Mouse (Mus musculus) stomach, embryonic 14.5 days (tissue): ENCODE results near the gene Map2k2. TPM values are rescaled to one million over a fixed set of nuclear protein-coding genes. Genes with fewer than 3 reads are reported as not detected.
A peak's percentile ranks its signal among the peaks of the same experiment; 100 is the strongest.

ENCODE experiments used
- ATAC-seq: fragments of 200-750 bp; cut with Nextera tagmentation; 2 replicates; pipeline ENCODE4 v1.8.0; 2017; ENCODE audit warnings: low read depth, moderate TSS enrichment; ENCODE audit not compliant: insufficient number of reproducible peaks, insufficient read depth, low FRiP score
- H3K27ac ChIP-seq: fragments of 300-500 bp; sonication (generic); 2 replicates; pipeline ENCODE4 v1.5.1; 2014; ENCODE audit warnings: mild to moderate bottlenecking, low read length, moderate library complexity, mixed read lengths
- H3K27me3 ChIP-seq: fragments of 300-500 bp; sonication (generic); 2 replicates; pipeline ENCODE4 v1.6.1; 2014; ENCODE audit warnings: low read length, control low read depth, mixed read lengths; ENCODE audit not compliant: control insufficient read depth, insufficient read depth
- H3K36me3 ChIP-seq: fragments of 300-500 bp; sonication (generic); 2 replicates; pipeline ENCODE4 v1.6.1; 2014; ENCODE audit warnings: mild to moderate bottlenecking, control low read depth, low read length, moderate library complexity, mixed read lengths; ENCODE audit not compliant: control insufficient read depth, insufficient read depth
- H3K4me1 ChIP-seq: fragments of 300-500 bp; sonication (generic); 2 replicates; pipeline ENCODE4 v1.6.1; 2014; ENCODE audit warnings: low read length, control low read depth, mixed read lengths; ENCODE audit not compliant: control insufficient read depth, insufficient read depth
- H3K4me2 ChIP-seq: fragments of 300-500 bp; sonication (generic); replicated peaks from 2 replicates; pipeline ENCODE4 v1.6.1; 2014; ENCODE audit warnings: low read depth, low read length, control low read depth
- H3K4me3 ChIP-seq: fragments of 300-500 bp; sonication (generic); 2 replicates; pipeline ENCODE4 v1.5.1; 2014; ENCODE audit warnings: low read depth, low read length, control low read depth
- H3K9ac ChIP-seq: fragments of 300-500 bp; sonication (generic); replicated peaks from 2 replicates; pipeline ENCODE4 v1.6.1; 2014; ENCODE audit warnings: low read depth, mild to moderate bottlenecking, control low read depth, low read length, moderate library complexity, mixed read lengths
- H3K9me3 ChIP-seq: fragments of 300-500 bp; sonication (generic); 2 replicates; pipeline ENCODE4 v1.6.1; 2016; ENCODE audit warnings: low read depth, low read length, control low read depth; ENCODE audit not compliant: control insufficient read depth
- WGBS: fragments of 180-500 bp; shearing (Covaris S2); extraction: QIAGEN DNeasy Blood & Tissue Kit; methylation state at CpG from one replicate; pipeline ENCODE4 v1.1.7; 2014; 5-methylcytosine and 5-hydroxymethylcytosine counted together
- polyA plus RNA-seq: library from polyadenylated mRNA; unstranded; fragments of >200 nt; fragmentation: Nextera tagmentation; extraction: Ambion mirVana; gene quantifications from 2 replicates; pipeline ENCODE4 v1.2.1, GENCODE M21; 2014

Map2k2 gene
- polyA plus RNA-seq, 1 experiment from 2014 or later = 164 TPM

GRCm38 (mm10) chr10:81143157-81143633 is 37.5 kb downstream of the Map2k2 start:
- H3K27ac ChIP-seq = no peak overlapping the region
- no peaks in the 10 kb centered on the region for H3K27me3 ChIP-seq
- peaks cover 47% of the 10 kb centered on the region for H3K36me3 ChIP-seq
- H3K4me1 ChIP-seq = peaks cover 44% of the 10 kb centered on the region
- H3K4me2 ChIP-seq = no peak overlapping the region
- 96% methylated on average over 7 of the region's 7 CpGs for WGBS
- ATAC-seq = no peak
- no peak overlapping the region for H3K4me3 ChIP-seq
- H3K9me3 ChIP-seq = no peaks in the 10 kb centered on the region
- no peak overlapping the region for H3K9ac ChIP-seq

GRCm38 (mm10) chr10:81143845-81144437 is 38.2 kb downstream of the Map2k2 start:
- Histone ChIP-seq H3K9ac (no peak overlapping the region), H3K27ac (no peak overlapping the region), H3K4me2 (no peak overlapping the region), H3K36me3 (peaks cover 55% of the 10 kb centered on the region), H3K27me3 (no peaks in the 10 kb centered on the region), H3K4me3 (no peak overlapping the region), H3K9me3 (no peaks in the 10 kb centered on the region), H3K4me1 (peaks cover 39% of the 10 kb centered on the region)
- 94% methylated on average over 52 of the region's 52 CpGs for WGBS
- no peak for ATAC-seq

GRCm38 (mm10) chr10:81144667-81145066 is 39.0 kb downstream of the Map2k2 start:
- WGBS = 96% methylated on average over 27 of the region's 27 CpGs
- peaks cover 61% of the 10 kb centered on the region for H3K36me3 ChIP-seq
- no peaks in the 10 kb centered on the region for H3K9me3 ChIP-seq
- H3K4me1 ChIP-seq = peaks cover 32% of the 10 kb centered on the region
- no peaks in the 10 kb centered on the region for H3K27me3 ChIP-seq
- H3K4me2 ChIP-seq = no peak overlapping the region
- no peak overlapping the region for H3K9ac ChIP-seq
- no peak overlapping the region for H3K27ac ChIP-seq
- ATAC-seq = no peak
- no peak overlapping the region for H3K4me3 ChIP-seq

GRCm38 (mm10) chr10:81145307-81145706 is 39.6 kb downstream of the Map2k2 start:
- Histone ChIP-seq H3K4me2 (no peak overlapping the region), H3K4me3 (no peak overlapping the region), H3K9me3 (no peaks in the 10 kb centered on the region), H3K9ac (no peak overlapping the region), H3K4me1 (peaks cover 26% of the 10 kb centered on the region), H3K27me3 (no peaks in the 10 kb centered on the region), H3K27ac (peak overlapping the region; percentile 63; the same call in 1 of the 2 replicates), H3K36me3 (peaks cover 68% of the 10 kb centered on the region)
- ATAC-seq = no peak
- 87% methylated on average over 6 of the region's 6 CpGs for WGBS

GRCm38 (mm10) chr10:81145778-81146177 is 40.1 kb downstream of the Map2k2 start:
- 66% methylated on average over 7 of the region's 7 CpGs for WGBS
- H3K36me3 ChIP-seq = peaks cover 70% of the 10 kb centered on the region
- peak overlapping the region; percentile 63 for H3K27ac ChIP-seq
- H3K27me3 ChIP-seq = no peaks in the 10 kb centered on the region
- no peak overlapping the region; the same call in 1 of the 2 replicates for H3K4me3 ChIP-seq
- H3K9me3 ChIP-seq = no peaks in the 10 kb centered on the region
- H3K9ac ChIP-seq = no peak overlapping the region
- H3K4me1 ChIP-seq = peaks cover 21% of the 10 kb centered on the region; the same call in 1 of the 2 replicates
- H3K4me2 ChIP-seq = peak overlapping the region; percentile 6; the same call in 1 of the 2 replicates
- ATAC-seq = peak; percentile 55

- peak overlapping the region; percentile 63 for H3K27ac ChIP-seq
- H3K36me3 ChIP-seq = peaks cover 70% of the 10 kb centered on the region
These were observed 40.6 kb downstream of the Map2k2 start for GRCm38 (mm10) chr10:81146296-81146695.

GRCm38 (mm10) chr10:81151261-81151660 is 45.5 kb downstream of the Map2k2 start:
- Histone ChIP-seq H3K4me3 (no peak overlapping the region), H3K4me2 (no peak overlapping the region), H3K4me1 (0 out of 2 replicates have a peak, but pooled peaks cover 5% of the 10 kb centered on the region), H3K9ac (no peak overlapping the region), H3K27ac (no peak overlapping the region), H3K9me3 (no peaks in the 10 kb centered on the region), H3K27me3 (no peaks in the 10 kb centered on the region), H3K36me3 (peaks cover 81% of the 10 kb centered on the region)
- ATAC-seq = no peak
- WGBS = 78% methylated on average over 6 of the region's 6 CpGs

More at GRCm38 (mm10) chr10:81146296-81146695, 40.6 kb downstream of the Map2k2 start:
- ATAC-seq = no peak
- no peak overlapping the region for H3K4me3 ChIP-seq
- H3K4me1 ChIP-seq = peaks cover 16% of the 10 kb centered on the region; the same call in 1 of the 2 replicates
- no peak overlapping the region; the same call in 1 of the 2 replicates for H3K9ac ChIP-seq
- peak overlapping the region; percentile 6; the same call in 1 of the 2 replicates for H3K4me2 ChIP-seq
- no peaks in the 10 kb centered on the region for H3K9me3 ChIP-seq
- H3K27me3 ChIP-seq = no peaks in the 10 kb centered on the region
- 73% methylated on average over 4 of the region's 4 CpGs for WGBS

GRCm38 (mm10) chr10:81152609-81153008 is 46.9 kb downstream of the Map2k2 start:
- 74% methylated on average over 12 of the region's 12 CpGs for WGBS
- no peak overlapping the region for H3K4me2 ChIP-seq
- H3K9ac ChIP-seq = no peak overlapping the region
- H3K4me3 ChIP-seq = no peak overlapping the region
- no peaks in the 10 kb centered on the region for H3K27me3 ChIP-seq
- no peak overlapping the region for H3K27ac ChIP-seq
- no peaks in the 10 kb centered on the region for H3K4me1 ChIP-seq
- no peaks in the 10 kb centered on the region for H3K9me3 ChIP-seq
- peaks cover 82% of the 10 kb centered on the region for H3K36me3 ChIP-seq
- ATAC-seq = no peak
